Mouse (Mus musculus) cerebellum, adult 9-11 months (tissue): ENCODE data around the gene Rgl2.

Experiments
- DNase-seq: peaks from one replicate; pipeline ENCODE4 v3.0.0; 2022

Rgl2 gene

DNA sequence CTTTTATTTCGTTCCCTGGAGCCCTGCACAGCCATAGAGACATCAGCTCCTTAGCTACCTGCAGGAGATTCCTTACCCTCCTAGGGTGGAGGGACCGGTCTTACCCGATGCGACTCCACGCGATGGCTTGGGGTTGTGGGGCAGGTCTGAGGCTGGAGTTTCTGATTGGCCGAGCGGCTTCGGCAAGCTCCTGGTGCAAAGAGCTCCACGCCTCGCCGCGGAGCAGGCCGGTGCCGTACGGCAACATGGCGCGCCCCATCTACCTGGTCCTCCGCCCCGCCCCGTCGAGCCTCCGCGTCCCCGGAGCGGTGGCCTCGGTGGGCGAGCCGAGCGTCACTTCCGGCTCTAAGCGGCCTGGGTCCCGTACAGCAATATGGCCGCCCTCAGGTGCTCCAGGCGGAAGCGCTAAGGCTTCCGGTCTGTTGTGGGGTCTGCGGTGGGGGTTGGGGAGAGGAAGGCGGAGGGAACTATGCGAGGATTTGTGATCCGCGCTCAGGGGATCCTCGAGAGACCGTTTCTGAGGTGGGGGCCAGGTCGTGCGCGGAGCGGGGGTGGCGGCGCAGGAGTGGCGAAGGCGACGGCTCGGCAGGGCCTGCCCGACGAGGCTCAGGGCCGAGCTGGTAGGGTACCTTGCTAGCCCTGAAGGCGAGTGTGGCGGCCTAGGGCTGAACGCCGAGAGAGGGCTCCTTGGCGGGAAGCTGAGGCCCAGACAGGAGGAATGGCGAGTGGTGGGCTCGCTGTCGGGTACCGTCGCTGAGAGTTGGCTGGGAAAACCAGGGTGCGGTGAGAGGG, 20.1 kb upstream of the Rgl2 start, which contains the start of gene Daxx:
Gene Daxx, plus strand, starts transcription at position 338 of the 792 bp plus-strand sequence.
- DNase-seq, result peak; percentile 99

DNA sequence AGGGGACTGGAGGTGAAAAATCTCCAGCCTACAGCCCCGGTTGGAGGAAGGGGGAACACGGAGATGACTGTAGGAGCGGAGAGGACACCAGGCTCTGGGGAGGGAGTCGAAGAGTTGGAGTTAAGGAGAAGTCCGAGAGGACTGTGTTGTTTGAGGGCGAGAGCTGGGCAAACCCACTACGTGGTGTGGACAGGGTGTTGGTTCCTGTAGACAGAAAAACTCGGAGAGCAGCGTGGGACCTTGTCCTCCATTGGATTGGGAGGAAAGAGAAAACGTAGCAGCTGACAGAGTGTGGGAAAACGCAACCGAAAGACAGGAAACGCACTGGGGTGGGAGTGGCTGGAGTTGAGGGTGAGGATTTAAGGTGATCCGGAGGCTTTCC, 19.5 kb upstream of the Rgl2 start:
- DNase-seq, result no peak

DNA sequence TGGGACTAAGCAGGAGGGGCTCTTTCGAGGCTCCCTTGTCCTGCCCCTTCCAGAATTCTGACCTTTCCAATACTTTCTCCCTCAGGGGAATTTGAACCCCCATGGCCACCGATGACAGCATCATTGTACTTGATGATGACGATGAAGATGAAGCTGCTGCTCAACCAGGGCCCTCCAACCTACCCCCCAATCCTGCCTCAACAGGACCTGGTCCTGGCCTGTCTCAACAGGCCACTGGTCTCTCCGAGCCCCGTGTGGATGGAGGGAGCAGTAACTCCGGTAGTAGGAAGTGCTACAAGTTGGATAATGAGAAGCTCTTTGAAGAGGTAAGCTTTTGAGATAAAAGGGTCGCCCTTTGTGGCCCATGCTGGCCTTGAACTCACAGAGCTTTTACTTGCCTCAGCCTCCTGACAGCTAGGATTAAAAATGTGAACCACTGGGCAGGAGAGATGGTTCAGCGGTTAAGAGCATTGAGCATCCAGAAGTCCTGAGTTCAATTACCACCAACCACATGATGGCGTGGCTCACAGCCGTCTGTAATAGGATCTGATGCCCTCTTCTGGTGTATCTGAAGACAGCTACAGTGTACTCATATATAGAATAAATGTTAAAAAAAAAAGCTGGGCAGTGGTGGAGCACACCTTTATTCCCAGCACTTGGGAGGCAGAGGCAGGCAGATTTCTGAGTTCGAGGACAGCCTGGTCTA, 18.8 kb upstream of the Rgl2 start:
- peak; percentile 60 for DNase-seq

DNA sequence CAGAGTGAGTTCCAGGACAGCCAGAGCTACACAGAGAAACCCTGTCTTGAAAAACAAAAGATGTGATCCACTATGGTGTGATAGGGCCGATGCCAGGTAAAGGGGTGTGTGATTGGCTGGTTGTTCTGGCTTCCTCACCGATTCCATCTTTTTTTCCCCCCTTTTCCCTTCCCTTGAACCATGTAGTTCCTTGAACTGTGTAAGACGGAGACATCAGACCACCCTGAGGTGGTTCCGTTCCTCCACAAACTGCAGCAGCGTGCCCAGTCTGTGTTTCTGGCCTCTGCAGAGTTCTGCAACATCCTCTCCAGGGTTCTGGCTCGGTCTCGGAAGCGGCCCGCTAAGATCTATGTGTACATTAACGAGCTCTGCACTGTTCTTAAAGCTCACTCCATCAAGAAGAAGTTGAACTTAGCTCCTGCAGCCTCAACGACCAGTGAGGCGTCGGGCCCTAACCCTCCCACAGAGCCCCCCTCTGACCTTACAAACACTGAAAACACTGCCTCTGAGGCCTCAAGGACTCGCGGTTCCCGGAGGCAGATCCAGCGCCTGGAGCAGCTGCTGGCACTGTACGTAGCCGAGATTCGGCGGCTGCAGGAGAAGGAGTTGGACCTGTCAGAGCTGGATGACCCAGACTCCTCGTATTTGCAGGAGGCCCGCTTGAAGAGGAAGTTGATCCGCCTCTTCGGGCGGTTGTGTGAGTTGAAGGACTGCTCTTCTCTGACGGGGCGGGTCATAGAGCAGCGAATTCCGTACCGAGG, 18.1 kb upstream of the Rgl2 start:
- peak; percentile 57 for DNase-seq

DNA sequence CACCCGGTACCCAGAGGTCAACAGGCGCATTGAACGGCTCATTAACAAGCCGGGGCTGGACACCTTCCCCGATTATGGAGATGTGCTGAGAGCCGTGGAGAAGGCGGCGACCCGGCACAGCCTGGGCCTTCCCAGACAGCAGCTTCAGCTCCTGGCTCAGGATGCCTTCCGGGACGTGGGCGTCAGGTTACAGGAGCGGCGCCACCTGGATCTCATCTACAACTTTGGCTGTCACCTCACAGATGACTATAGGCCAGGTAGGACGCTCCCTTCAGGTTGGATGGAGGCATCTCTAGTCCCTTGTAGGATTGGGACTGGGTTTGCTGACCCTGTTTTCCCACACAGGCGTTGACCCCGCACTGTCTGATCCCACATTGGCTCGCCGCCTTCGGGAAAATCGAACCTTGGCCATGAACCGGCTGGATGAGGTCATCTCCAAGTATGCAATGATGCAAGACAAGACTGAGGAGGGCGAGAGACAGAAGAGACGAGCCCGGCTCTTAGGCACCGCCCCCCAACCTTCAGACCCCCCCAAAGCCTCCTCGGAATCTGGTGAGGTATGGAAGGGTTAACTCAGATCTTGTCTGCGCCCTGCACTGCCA, 17.4 kb upstream of the Rgl2 start:
- DNase-seq, result peak; percentile 58

DNA sequence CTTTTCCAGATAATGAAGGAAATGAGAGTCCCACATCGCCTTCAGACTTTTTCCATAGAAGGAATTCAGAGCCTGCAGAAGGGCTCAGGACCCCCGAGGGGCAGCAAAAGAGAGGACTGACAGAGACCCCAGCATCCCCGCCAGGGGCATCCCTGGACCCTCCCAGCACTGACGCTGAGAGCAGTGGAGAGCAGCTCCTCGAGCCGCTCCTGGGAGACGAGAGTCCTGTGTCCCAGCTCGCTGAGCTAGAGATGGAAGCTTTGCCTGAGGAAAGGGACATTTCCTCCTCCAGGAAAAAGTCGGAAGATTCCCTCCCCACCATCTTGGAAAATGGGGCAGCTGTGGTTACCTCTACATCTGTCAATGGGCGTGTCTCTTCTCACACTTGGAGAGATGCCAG, 16.1 kb upstream of the Rgl2 start:
- DNase-seq, result peak; percentile 60

DNA sequence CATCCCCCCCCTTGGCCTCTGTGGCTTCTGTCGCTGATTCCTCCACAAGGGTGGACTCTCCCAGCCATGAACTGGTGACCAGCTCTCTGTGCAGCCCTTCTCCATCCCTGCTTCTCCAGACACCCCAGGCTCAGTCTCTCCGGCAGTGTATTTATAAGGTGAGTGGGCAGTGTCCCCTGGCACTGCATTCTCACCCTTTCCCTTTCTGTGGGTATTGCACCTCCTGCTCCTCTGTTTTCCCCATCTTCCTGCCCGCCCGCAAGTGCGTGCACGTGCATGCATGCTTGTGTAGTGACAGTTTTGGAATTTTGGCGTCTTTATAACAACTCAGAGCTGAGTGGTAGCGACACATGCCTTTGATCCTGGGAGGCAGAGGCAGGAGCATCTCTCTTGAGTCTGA, 15.4 kb upstream of the Rgl2 start:
- peak; percentile 47 for DNase-seq

DNA sequence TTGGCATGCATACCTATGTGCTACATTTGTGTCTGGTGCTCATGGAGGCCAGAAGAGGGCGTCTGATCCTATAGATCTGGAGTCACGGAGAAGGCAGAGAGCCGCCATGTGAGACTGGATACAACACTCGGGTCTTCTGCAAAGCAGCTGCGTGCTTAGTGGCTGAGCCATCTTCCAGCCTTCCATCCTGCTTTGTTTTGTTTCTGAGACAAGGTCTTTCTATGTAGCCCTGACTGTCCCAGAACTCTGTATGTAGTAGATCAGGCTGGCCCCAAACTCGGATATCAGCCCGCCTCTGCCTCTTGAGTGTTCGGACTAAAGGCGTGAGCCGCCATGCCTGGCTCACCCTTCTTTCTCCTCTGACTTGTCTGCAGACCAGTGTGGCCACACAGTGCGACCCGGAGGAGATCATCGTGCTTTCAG, 14.4 kb upstream of the Rgl2 start:
- peak; percentile 65 for DNase-seq

DNA sequence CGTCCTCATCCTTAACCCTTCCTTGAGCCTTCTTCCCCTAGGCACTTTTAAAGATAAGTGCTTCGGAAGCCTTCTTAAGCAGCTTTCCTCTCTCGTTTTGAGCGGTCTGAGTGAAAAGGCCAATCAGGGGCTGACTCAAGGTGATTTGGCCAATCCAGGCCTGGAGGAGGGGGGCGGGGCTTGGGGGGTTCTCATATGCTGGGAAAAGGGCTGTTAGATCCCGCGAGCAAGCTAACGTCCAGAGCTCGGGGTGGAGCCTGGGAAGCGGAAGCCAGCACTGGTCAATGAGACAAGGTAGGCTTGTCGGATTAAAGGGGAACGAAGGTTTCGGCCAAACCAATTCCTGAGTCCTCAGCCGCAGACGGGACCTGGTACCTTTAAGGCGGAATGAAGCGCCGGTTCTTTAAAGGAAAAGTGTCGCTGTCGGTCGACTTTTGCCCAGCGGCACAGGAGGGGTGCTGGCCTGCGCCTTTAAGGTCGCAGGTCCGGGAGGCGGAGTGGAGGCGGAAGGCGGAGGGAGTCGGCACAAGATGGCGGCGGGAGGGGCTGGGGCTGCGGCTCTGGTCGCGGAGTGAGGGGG, 13.6 kb upstream of the Rgl2 start, which contains the start of the genes Tapbp and Zbtb22:
Gene Tapbp, plus strand, starts transcription at position 229 of the 580 bp plus-strand sequence.
Gene Zbtb22, plus strand, starts transcription at position 234 of the 580 bp plus-strand sequence.
- DNase-seq, result peak; percentile 99

DNA sequence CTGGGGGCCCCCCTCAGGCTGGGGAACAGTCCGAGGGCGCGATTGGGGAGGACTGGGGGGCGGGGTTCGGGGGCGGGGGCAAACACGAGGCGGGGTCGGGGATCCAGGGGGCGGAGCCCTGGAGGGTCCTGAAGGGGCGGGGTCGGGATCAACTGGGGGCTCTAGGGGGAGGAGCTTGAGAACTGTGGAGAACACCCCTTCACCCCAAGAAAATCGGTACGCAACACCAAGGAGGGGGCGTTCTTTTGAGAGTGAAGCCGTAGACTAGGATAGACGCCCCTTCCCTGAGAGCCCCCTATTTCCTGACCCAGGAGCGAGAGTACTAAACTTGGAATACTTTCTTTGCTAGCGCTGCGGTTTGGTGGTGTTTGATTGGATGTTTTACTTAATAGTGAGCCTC, 13.0 kb upstream of the Rgl2 start:
- DNase-seq, result peak; percentile 76

DNA sequence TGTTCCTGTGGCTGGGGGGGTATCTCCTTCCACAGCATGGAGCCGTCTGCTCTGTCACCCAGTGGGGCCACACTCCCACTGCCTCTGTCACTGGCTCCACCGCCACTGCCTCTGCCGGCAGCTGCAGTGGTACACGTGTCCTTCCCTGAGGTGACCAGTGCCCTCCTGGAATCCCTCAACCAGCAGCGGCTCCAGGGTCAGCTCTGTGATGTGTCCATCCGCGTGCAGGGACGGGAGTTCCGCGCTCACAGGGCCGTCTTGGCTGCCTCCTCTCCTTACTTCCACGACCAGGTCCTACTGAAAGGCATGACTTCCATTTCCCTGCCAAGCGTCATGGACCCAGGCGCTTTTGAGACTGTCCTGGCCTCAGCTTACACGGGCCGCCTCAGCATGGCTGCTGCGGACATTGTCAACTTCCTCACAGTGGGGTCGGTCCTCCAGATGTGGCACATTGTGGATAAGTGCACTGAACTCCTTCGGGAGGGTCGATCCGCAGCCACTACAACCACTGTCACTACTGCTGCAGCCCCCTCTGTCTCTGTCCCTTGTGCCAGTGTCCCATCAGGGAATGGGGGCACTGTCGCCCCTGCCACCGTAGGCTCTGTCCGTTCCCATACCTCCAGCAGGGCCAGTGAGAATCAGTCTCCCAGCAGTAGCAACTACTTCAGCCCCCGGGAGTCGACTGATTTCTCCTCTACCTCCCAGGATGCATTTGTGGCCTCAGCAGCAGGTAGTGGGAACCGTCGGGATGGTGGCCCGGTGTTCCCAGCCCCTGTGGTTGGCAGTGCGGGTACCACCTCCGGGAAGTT, 12.3 kb upstream of the Rgl2 start:
- DNase-seq, result peak; percentile 74

DNA sequence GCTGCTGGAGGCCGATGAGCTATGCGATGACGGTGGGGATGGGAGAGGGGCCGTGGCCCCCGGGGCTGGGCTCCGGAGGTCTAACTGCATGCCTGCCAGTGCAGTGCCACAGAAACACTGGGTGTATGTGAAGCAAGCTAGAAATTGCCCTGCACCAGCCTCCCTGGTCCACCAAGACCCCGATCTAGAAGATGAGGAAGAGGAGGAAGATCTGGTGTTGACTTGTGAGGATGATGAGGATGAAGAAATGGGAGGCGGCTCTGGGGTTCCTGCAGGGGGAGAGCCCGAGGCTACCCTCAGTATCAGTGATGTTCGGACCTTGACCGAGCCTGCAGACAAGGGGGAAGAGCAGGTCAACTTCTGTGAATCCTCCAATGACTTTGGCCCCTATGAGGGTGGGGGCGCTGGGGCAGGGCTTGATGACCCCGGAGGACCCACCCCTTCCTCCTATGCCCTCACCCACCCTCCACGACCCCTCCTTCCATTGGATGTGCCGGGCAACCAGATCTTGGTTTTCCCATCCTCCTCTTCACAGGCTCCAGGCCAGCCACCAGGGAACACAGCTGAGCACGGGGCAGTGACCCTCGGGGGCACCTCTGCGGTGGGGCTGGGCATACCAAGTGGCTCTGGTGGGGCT, 11.6 kb upstream of the Rgl2 start:
- DNase-seq, result peak; percentile 67

DNA sequence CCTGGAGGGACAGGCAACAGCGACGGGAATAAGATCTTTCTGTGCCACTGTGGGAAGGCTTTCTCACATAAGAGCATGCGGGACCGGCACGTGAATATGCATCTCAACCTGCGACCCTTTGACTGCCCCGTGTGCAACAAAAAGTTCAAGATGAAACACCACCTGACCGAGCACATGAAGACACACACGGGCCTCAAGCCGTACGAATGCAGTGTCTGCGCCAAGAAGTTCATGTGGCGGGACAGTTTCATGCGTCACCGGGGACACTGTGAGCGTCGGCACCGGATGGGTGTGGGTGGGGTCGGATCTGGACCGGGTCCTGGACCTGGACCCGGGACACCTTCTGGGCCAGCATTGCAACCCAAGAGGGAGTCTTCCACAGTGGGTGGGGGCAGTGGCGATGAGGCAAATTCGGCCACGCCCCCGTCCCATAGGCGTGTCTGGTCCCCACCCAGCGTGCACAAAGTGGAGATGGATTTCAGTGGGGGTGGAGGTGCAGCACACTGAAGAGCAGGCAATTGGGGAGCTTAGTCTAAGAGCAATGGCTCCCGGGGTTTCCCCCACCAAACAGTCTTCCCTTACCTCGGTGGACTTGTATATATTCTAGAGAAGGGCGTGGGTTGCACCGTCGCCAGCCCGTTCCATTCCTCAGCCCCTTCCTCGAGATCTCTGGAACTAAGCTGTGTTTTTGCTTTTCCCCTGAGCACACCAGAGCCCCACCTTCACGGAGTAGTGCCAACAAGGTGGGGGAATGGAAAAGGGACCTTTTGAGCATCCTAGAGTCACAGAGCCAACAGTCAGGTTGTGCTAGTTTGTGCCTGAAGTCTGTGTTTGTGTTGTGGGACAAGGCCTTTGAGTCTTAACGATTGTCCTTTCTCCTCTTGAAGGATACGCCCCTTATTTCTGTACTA, 10.8 kb upstream of the Rgl2 start:
- DNase-seq, result peak; percentile 72

DNA sequence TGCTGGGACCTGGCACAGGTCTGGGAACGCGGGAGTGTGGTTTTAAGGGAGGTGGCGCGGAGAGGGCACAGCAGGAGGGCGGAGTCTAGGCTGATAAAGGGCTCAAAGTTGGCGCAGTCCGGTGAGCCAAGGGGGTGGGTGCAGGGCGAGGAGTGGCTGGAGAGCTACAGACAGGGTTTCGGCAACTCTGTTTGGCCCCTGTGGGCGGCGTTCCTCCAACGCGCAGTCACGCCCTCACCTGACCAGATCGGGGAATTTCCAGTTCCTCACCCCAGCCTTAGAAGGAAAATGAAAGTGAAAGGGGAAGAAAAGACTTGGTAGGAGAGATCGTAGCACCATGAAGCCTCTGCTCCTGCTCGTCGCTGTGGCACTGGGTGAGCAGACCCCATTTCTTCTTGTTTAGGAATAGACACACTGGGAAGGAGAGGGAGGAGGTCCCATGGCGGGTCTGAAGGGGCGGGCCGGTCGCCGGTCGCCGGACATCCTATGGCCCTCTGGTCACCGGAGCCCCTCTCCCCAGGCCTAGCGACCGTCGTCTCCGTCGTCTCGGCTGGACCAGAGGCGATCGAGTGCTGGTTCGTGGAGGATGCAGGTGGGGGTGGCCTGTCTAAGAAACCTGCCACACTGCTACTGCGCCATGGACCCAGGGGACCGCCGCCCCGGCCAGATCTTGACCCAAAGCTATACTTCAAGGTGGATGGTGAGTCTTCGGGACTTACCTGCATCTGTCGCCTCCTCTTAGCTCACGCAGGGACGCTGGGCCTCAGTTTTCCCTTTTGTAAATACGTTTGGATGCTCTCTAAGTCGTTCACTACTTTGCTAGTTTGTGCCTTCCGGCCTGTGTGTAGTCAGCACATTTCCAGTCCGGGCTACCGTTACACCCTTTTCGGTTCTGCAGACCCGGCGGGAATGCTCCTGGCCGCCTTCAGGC, 9.7 kb upstream of the Rgl2 start:
- DNase-seq, result peak; percentile 85

DNA sequence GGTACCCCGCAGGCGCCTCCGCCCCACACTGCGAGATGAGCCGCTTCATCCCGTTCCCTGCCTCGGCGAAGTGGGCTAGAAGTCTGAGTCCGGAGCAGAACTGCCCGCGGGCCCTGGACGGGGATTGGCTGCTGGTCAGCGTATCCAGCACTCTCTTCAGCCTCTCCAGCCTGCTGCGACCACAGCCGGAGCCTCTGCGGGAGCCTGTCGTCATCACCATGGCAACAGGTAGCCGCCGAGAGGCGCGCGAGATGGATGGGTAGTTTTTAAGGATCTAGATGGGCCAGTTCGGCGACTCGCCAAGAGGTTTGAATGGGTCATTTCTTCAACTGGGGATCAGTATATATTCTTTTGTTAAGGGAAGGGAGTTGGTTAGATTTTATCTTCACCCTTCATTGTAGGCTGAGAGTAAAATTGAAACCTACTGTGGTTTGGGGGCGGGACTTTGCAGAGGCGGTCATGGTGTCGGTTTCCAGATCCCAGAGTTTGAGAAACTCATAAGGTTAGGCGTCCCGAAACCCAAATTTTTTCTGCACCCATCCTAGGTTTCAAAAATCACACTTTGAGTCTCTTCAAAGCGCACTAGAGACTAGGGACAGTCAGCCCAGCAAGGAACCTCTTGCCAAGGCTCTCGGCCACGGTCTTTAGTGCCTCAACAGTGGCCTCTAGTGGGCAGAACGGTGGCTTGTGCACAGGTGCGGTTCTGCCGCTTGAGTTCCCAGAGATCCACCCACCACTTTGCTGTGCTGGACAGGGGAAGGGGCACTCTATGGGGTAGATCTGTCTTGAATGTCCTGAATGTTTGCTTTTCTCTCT, 8.9 kb upstream of the Rgl2 start:
- DNase-seq, result peak; percentile 85

DNA sequence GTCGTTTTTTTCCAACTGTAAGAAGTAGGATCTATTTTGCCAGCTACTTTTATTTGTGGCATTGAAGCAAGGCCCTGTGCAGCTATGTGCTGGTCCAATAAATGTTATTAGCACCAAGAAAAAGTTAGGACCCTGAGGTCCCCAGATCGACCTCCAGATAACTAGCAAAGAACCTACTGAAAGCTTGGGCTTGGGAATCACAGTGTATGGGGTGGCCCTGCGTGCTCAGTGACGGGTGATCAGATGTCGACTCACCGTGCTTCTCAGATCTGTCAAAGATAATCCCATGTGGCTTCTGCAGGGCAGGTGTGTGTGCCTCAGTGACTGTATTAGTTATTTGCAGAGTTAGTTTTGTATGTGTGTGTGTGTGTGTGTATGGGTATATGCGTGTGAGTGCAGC, 8.0 kb upstream of the Rgl2 start:
- peak; percentile 35 for DNase-seq

DNA sequence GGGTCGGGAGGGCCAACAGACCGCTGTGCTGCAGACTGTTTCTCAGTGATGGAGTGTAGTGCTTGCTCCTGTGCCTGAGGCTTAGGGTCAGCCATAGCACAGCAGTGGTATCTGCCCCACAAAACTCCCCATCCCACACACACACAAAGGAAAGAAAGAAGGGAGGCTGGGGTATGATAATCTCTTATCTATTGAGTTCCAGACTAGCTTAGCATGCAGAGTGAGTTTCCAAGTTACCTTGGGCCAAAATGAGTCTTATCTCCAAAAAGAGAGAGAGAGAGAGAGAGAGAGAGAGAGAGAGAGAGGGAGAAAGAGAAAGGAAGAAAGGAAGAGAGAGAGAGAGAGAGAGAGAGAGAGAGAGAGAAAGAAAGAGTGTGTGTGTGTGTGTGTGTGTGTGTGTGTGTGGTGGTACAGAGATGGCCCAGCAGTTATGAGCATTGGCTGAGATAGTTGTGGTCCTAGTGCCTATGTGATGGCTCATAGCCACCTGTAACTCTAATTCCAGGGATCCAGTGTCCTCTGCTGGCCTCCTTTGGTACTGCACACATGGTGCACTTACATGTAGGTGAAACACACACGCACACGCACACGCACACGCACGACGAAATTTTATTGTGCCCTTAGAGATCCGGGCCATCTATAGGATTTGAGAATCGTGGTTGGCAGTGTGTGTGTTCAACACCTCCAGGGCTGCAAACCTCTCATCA, 4.6 kb upstream of the Rgl2 start:
- peak; percentile 40 for DNase-seq
